Mouse (Mus musculus): Measurements from ENCODE around the gene Impdh1.
"Not testable (repeated sequence)": the region's sequence is repeated elsewhere in the genome, so short reads cannot be mapped to it uniquely, and the experiment has no call there.

The Impdh1 gene

DNA sequence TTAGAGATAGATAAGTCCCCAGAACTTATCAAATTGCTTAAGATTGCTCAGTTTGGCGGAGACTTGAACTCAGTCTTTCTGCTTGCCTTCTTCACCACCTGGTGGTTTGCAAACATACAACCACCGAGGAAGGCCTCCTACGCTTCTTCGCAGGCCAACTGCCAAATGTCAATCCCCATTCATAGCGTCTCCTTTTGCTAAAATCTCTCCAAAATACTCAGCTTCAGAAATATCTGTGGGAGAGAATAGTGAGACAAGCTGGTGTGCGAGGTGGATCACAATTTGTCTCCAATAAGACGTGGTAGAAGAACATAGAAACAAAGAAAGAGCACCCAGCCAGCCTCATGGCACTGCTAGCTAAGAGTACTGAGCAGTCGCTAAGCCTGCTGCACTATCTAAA lies 36.3 kb downstream of the Impdh1 start:
- no peak for DNase-seq (ENCODE audit: low spot score in 2 of 2)

DNA sequence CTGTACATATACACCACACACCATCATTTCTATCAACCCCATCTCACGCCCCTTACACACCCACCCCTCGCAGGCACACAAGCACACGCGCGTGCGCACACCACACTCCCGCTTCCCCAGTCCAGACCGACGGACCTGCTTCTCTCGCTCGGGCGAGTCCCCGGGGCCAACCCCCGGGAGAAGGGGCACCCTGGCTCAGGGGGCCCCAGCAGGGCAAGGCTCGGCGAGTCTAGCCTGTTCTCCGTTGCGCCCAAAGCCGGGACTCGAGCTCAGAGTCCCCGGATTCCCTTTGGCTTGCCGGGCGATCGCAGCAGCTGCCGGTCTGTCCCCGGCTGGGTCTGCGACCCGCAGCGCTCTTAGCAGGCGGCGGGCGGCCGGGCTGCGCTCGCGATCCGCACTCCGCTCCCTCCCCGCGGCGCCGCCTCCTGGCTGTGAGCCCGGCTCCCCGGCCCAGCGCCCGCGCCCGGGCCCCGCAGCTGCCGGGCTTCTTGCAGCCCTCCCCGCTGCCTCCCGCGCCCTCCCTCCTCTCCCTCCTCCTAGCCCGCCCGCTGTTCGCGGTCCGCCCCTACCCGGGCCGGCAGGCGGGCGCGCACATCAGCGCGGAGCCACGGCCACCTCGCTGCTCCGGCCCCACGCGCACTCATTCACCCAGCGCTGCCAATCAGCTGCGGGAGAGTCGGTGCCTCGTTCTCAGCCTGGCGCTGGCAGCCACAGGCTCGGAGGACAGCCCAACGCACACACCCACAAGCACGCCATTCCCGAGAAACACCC lies 37.1 kb downstream of the Impdh1 start, which contains the start of gene Prrt4:
Prrt4 (minus strand) TSS at position 697 of the 771 bp plus-strand sequence.
- no peak for DNase-seq (ENCODE audit: low spot score in 2 of 2)

DNA sequence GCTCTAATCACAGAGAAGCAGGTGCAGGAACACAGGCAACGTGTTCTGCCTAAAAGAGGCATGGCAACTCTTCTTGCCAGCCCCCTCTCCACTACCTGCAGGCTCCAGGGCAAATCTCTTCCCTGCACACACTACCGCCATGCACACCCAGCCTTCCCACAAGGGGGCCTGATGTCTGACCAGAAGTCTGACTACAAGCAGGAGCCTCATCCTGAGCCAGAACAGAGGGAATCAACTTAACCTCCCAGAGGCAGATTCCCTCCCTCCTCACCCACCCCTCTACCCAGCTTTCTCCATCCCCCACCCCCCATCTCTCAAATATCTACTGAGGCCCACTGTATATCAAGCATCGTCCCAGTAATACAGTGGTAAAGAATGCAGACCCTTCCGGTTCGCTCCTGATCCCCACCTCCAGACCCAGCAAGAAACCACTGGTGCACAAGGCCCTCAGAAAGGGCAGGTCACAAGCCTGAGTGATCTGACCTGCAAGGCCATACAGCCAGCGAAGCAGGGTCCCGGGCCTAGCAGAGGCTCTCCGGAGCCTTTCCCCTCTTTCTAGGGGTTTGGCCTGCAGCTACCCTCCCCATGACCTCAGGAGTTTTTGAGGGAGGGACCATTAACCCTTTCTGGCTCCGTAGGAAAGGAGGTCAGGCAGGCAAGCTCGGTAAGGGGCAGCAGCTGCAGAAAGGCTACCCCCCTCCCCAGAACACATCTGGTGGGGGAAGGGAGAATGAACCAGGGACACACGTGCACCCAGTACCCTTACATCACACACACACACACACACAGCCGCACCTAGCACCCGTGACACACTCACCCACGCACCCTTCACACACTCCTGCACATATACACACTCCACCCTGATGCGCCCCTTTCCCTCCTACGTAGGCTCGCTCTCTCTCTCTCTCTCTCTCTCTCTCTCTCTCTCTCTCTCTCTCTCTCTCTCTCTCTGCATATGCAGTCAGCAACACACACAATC lies 38.0 kb downstream of the Impdh1 start:
- DNase-seq (ENCODE audit: low spot score in 2 of 2) = no peak

DNA sequence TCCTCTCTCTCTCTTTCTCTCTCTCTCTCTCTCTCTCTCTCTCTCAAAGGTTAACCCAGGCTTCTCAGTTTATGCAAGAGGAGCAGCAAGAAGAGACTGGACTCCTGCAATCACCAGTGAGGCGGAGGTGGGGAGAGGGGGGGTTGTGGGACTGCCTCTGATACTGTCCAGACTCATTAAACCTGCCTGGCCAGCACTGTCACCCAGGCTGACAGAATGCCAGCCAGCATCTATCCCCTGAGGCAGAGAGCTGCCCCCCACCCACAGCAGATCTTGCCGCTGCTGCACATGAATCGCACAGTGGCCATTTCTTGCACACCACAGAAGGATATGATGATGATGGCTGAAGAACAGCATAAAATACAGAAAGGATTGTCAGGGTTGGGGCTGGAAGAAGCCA lies 41.1 kb downstream of the Impdh1 start:
- DNase-seq (ENCODE audit: low spot score in 2 of 2) = no peak

DNA sequence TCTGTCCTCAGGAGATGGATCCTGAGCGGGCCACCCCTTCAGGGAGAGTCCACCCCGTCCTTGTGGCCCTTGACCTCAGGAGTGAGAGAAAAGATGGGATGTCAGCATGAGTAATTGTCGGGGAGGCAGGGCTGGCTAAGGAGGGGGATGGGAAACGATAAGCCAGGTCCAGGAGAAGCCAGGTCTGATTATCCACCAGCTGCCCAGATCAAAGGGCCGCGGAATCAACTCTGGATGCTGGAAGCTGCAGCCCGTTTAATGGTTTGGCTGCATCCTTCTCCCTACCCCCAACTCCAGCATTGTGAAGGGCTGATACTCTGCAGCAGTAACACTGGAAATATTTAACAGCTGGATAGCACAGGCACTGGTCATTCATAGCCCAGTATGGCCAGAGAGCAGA lies 41.8 kb downstream of the Impdh1 start:
- no peak for DNase-seq (ENCODE audit: low spot score in 2 of 2)

DNA sequence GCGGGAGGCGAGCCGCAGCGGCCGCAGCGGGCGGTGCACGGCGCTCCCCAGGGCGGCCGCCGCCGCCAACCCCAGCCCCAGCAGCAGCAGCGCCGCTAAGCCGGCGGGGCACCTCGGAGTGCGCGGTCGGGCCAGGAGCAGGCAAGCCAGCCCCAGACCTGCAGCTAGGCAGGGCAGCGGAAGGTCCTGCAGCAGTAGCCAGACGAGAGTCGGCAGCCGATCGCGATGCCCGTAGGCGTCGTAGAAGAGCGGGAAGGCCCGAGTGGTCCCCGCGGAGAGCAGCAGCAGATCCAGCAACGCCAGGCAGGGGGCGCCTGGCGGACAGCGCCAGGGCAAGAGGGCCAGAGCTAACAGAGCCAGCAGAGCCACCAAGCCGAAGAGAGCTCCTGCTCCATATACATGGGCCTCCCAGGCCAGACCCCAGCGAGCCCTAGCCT lies 45.2 kb downstream of the Impdh1 start:
- peak; percentile 49 to 75 for DNase-seq (ENCODE audit: low spot score in 2 of 2)

DNA sequence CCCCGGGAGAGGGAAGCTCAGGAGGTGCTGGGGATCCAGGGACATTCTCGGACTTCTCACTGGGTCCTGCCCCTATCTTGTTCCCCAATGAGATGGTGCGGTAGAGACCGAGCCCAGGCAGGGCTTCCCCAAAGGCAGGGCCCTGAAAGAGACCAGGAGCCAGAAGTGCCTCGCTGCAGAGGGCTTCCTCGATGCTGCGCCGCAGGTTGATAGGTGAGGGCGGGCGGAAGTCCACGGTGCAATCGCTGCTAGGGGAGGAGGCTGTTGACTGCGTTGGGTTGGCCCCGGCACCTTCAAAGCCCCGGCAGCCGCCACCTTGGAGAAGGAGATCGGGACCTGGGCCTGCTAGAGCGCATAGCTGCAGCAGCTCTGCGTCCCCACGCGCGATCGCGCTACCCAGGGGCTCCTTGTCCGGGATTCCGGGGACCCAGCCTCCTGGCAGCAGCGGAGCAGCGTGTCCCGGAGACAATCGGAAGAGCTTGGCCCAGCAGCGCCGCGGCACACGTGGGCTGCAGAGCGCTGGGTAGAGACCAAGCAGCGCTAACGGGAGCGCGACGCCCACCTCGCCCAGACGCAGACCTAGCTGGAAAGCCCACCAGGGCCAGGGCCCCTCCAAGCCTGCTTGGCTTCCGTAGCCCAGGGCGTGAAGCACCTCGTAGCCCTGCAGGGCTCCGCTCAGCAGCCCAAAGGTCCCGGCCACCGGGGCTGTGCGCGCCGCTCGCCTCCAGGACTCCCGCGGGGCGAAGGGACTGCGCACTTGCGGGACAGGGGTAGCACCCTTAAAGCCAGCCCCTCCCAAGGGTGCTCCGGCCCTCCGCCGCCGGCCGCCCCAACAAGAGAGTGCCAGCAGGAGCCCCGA lies 45.9 kb downstream of the Impdh1 start:
- DNase-seq (ENCODE audit: low spot score in 2 of 2) = peak; percentile 22 to 53

DNA sequence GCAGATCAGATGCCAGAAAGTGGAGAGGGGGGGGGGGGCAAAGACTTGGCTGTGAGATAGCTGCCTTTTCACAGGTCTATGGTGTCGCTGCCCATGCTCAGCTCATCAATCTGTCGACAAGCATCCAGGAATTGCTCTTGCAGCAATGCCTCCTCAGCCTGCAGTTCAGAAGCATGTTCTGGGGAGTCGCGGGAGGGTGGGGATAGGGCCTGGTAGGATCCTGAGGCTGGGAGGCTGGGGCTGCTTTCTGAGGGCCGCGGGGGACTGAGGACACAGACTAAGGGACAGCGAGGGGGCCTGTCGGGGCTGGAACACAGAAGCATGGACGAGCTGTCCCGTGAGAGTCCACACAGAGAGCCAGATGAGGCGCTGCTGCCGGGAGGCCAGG lies 46.5 kb downstream of the Impdh1 start:
- DNase-seq (ENCODE audit: low spot score in 2 of 2) = no peak

DNA sequence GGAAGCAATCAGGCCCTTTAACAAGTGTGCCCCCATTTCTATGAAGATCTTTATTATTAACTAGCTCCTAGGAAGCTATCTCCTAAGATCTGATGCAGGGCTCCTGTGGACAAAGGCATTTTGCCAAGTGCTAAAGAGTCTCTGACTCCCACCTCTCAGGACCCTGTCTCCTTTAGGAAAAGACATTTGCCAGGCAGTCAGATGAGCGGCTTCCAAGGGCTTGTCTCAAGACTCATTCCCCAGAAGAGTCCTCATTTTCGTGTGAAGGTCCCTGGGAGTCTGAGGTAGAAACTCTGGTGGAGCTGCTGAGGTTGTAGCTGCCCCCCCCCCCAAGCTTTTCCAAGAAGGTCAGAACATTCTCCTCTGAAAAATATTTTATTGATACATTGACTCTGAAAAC lies 47.3 kb downstream of the Impdh1 start:
- no peak for DNase-seq (ENCODE audit: low spot score in 2 of 2)

DNA sequence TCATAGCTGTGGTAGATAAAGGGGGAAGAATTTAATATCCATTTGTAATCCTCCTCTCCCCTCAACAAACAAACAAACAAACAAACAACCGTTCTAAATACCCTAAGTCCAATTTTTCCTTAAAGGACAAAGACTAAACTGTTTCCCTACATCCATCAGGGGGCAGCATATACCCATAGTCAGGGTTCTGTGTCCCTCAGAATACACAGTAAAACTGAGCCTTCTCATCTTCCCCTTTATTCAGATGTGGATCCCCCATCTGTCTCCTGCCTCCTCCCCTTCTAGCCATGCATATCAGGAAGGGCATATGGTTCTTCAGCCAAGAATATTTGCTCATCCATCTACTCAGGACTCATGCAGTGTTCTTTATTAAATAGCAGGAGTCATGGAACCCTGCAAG lies 50.0 kb downstream of the Impdh1 start:
- DNase-seq (ENCODE audit: low spot score in 2 of 2) = peak in 1 of 2 experiments; percentile 31

DNA sequence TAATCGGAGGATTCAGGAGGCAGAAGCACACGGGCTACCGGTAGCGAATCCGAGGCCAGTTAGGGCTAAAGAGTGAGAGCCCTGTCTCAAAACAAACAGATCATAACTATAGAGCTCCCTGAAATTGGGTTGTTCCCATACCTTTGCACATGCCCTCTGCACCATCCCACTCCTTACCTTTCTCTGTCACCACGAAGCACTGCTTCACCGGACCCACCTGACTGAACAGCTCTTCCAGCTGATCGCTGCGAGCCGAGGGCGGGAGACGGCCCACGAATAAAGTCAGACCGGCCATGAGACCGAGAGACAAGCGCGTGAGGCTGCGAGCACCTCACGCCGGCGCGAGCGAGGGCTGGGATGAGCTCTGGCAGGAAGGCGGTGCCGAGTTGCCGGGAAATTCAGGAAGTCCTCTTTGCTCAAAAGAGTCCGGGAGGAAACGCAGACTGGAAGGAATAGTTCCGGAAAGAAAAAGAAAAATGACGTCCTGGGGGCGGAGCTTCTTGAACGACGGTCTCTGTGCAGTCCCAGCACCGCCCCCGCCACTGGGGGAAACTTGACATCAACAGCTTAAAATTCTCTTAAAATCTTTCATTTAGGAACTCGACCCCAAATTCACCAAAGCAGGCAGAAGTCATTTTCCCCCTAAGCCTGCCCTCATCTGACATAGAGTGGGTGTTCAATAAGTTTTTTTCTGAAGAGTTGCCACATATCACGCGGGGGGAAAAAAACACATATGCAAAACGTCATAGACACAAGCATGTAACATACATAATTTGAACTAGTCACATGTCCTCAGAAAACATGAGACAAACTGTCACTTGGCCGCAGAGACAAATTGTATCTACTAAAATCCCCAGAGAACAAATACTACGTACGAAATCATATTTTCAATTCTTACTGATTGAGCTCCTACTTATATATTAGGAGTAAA lies 51.6 kb downstream of the Impdh1 start, which contains the start of gene Rbm28:
Rbm28 (minus strand) TSS at position 693 of the 931 bp plus-strand sequence.
- peak; percentile 63 to 82 for DNase-seq (ENCODE audit: low spot score in 2 of 2)

DNA sequence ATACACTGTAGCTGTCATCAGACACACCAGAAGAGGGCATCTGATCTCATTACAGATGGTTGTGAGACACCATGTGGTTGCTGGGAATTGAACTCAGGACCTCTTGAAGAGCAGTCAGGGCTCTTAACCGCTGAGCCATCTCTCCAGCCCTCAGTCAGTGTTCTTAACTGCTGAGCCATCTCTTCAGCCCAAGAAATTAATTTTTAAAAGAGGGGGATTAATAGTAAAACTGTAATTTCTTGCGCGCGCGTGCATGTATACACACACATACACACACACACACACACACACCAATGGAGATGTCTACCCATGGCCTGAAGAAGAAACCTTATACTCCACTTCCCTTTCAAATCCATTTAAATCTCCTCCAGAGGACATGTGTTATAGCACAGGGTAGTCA lies 54.9 kb downstream of the Impdh1 start:
- not testable (repeated sequence) for DNase-seq (ENCODE audit: low spot score in 2 of 2)

DNA sequence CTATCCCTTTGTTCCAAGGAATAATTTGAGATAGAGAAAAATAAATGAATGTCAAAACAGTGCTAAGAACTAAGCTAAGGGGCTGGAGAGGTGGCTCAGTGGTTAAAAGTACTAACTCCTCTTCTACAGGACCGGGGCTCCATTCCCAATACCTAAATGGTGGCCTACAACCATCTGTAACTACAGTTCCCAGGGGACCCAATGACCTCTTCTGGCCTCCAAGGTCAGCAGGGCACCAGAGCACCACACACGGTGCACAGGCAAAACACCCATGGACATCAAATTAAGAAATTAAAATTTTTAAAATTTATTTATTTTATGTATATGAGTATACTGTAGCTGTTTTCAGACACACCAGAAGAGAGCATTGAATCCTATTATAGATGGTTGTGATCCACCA lies 55.4 kb downstream of the Impdh1 start:
- DNase-seq (ENCODE audit: low spot score in 2 of 2) = no peak

DNA sequence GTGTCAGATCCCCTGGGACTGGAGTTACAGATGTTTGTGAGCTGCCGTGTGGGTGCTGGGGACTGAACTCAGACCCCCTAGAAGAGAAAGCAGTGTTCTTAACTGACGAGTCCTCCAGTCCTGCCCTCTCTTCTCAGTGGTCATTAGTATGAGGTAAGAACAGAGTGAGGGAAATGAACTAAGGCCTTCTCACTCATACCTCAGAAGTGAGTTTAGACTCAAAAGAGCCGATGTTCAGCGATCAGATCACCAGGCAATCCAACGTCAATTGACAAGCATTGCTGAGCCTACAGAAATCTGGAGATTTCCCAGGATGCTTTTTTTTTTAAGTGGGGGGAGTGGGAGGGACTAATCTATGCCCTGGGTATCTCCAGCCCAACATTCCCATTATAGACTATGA lies 59.8 kb downstream of the Impdh1 start:
- DNase-seq (ENCODE audit: low spot score in 2 of 2) = no peak
